Mouse (Mus musculus) gastrocnemius, adult 18-20 months (tissue): ENCODE results near the gene Gse1. TPM values are rescaled to one million over a fixed set of nuclear protein-coding genes. Genes with fewer than 3 reads are reported as not detected.

Experiments
- DNase-seq: peaks from one replicate; pipeline ENCODE4 v3.0.0; 2021; ENCODE audit warnings: low spot score
- total RNA-seq, 2 experiments: library from RNA; stranded (reverse); gene quantifications; 2 replicates each; pipeline ENCODE4 v1.2.3; 2021

The Gse1 gene
- total RNA-seq, 2 experiments from 2014 or later = 28.9 to 32.6 TPM

DNA sequence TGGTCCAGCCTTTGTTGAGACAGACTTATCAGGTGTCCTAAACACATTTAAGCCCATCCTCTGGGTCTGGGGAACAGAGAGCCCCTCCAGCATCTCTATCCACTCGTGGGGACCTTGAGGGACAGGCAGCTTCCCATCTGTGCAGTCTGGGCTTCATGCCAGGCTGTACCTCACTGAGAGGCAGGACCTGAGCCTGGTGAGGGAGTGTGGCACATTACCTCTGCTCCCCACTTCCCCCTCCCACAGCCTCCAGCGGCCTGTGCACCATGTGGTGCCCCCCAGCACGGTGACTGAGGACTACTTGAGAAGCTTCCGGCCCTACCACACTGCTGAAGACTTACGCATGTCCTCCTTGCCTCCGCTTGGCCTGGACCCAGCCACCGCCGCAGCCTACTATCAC lies 338.4 kb downstream of the Gse1 start:
- no peak for DNase-seq

DNA sequence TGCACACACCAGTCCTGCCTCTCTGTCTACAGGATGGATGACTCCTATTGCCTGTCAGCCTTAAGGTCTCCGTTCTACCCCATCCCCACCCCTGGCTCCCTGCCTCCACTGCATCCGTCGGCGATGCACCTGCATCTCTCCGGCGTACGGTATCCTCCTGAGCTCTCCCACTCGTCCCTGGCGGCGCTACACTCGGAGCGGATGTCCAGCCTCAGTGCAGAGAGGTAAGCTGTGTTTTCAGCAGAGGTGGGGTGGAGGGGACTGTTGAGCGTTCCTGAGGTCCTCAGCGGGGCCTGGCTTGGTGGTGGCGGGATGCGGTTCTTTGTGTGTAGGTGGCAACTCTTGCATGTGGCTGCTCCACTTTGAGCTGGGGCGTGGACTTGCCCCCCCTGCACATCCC lies 339.5 kb downstream of the Gse1 start:
- DNase-seq = no peak

DNA sequence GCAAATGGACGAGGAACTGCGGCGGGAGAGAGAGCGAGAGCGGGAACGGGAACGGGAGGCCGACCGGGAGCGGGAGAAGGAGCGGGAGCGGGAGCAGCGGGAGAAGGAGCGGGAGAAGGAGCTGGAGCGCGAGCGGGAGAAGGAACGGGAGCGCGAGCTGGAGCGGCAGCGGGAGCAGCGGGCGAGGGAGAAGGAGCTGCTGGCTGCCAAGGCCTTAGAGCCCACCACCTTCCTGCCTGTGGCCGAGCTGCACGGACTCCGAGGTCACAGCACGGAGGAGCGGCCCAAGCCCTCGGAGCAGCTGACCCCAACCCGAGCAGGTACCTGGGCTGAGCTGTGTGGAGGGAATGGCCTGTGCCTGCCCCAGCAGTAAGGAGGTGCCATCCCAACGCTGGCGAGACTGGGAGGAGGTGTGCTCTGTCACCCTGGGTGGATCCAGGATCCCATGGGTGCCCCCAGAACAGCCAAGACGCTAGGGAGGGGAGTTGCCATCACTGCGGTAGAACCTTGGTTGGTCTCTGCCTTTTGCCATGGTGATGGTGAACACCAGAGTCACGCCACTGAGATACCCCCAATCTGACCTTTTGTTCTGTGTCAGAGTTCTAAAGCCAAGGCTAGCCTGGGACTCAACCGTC lies 340.0 kb downstream of the Gse1 start:
- DNase-seq = no peak

DNA sequence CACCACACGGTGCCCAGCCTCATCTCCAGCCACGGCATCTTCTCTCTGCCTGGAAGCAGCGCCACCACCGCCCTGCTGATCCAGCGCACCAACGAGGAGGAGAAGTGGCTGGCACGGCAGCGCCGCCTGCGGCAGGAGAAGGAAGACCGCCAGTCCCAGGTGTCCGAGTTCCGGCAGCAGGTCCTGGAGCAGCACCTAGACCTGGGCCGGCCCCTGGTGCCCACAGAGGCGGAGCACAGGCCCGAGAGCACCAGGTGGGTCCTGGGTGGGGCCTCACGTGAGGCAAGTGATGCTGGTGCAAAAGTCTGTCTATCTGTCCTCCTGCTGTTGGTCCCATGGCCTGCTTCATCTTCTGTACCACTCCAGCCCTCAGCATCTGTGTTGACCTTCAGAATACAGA lies 340.9 kb downstream of the Gse1 start:
- no peak for DNase-seq

DNA sequence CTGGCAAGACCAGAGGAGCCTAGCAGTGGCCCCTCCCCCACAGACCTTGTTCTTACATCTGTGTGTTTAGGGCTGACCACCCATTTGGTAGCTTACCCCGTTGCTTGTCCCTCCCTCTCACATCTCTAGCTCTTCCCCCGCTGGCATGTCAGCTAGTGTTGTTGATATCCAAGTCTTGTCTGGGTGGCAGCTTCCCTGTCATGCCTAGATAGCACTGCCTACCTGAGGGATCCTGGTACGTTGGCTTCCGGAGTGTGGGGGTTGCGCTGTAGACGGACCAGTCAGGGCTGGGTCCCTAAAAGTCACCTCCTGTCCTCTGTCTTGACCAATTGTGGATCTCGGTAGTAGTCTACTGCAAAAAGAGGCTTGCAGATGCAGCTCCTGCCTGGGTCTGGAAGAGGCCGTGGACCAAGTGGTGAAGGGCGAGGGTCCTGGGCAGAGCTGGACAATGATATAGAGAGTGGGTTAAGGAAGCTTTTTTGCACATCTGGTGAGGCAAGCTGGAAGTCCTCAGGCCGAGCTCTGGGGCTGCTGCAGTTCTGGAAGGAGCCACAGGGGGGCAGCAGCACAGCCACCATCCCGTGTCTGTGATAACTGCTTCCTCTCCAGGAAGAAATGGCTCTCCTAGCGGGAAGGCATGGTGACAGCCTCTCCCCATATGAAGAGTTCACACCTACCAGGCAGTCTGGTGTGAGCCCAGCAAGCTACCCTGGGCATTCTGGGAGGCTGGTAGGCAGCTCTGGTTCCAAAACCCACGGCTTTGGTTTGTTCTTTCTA lies 341.9 kb downstream of the Gse1 start:
- DNase-seq = peak; percentile 69

DNA sequence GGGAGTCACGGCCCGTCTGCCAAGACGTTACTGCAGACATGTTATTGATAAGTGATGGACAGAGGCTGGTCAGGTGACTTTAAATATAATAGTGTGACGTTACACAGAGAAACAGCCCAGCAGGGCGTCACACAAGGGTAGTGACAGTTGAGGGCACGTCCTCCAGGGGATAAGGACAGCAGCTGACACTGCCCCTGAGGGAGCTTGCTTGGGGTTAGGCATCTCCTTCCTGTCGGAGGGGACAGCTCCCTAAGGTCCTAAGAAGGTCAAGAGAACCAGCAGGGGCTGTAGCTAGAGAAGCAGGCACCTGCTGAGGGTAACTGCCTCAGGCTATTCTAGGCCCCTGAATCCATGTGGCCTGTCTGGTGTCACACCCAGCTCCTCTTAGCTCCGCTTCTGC lies 343.3 kb downstream of the Gse1 start:
- no peak for DNase-seq

DNA sequence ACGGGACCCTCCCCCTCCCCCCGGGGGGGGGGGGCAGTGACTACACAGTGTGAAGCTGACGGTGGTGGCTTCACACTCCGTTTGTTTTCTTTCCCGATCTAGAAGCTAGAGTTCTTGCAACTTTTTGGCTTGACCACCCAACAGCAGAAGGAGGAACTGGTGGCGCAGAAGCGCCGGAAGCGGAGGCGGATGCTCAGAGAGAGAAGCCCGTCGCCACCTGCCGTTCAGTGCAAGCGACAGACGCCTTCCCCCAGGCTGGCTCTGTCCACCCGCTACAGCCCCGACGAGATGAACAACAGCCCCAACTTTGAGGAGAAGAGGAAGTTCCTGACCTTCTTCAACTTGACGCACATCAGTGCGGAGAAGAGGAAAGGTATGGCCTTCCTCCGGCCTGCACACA lies 344.3 kb downstream of the Gse1 start:
- no peak for DNase-seq

DNA sequence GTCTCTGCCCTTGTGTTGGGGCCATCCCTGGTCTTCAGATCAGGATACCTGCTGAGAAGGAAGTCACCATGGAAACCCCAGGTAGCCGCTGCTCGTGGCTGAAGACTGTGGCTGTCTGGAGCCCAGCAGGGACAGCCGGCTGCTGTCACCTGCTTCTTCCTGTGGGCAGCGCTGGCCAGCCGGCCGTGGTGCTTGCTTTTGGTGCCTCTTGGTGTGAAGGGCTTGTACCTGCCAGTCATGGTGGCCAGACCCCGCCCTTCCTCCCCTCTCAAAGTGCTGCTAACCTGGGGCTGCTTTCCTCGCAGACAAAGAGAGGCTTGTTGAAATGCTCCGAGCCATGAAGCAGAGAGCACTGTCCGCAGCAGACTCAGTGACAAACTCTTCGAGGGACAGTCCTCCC lies 345.6 kb downstream of the Gse1 start:
- DNase-seq = no peak

DNA sequence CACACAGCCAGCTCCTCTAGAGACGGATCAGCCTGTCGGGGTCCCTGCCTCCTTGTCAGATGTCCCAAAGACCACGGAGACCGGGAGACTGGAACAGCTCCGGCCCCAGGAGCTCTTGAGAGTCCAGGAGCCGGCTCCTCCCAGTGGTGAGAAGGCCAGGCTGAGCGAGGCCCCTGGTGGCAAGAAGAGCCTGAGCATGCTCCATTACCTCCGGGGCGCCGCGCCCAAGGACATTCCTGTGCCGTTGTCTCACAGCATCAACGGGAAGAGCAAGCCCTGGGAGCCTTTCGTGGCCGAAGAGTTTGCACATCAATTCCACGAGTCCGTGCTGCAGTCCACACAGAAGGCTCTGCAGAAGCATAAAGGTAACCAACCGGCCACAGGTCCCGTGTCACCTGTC lies 346.7 kb downstream of the Gse1 start:
- no peak for DNase-seq

DNA sequence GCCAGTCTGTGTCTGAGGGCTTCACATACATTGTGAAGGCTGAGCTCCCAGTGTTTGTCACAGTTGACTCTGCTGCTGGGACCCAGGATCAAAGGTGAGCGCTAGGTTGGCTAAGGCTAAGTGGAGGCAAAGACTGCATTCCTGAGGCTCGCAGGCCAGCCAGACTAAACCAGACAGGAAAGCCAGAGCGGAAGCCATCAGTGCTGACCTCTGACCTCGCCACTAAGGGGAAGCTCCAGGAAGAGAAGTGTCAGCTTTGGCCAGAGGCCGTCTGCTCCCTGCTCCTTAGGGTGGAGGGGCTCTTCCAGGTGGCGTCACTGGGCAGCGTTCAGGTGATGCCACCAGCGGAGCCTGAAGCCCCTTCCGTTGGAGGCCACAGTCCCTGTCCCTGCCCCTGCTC lies 347.5 kb downstream of the Gse1 start:
- no peak for DNase-seq

DNA sequence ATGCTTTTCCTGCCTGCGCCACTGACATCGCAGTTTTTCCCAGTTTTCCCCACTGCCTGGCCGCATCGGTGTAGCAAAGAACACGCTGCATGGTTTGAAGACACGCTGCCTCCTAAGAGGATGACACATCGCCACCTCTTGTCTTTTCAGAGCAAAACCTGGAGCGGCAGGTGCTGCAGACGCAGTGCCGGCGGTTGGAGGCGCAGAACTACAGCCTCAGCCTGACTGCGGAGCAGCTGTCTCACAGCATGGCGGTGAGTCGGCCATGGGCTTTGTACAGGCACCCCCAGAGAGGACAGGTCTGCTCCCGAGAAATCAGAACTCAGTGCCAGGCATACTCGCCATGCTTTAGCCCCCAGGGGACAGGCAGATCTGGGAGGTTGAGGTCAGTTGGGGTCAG lies 349.6 kb downstream of the Gse1 start:
- DNase-seq = no peak

DNA sequence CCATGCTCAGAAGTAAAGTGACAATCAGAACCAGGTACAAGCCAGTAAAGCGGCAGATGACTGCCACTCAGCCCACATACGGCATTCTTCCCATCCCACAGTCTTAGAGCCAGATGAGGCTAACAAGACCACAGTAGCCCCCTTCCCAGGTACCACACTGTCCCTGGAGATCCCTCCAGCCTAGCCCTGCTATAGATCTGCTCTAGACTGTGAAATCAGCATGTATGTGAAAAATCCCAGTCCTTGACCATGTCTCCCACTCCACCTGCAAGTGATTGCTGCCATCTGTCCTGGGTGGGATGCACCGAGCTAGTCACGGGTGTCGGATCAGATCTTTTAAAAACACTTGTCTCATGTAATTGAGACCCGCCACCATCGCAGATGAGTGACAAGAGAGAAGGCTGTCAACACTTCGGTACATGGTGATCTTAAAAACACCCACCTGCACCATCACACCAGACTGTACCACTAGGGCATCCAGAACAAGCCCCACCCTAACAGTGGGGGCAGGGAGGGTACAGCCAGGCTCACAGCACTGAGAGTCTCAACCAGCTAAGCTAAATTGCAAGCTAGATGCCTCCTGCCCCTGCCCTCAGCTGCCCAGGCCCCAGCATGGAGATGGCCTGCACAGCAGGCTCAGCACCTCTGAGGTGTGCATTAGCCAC lies 352.2 kb downstream of the Gse1 start:
- DNase-seq = no peak

DNA sequence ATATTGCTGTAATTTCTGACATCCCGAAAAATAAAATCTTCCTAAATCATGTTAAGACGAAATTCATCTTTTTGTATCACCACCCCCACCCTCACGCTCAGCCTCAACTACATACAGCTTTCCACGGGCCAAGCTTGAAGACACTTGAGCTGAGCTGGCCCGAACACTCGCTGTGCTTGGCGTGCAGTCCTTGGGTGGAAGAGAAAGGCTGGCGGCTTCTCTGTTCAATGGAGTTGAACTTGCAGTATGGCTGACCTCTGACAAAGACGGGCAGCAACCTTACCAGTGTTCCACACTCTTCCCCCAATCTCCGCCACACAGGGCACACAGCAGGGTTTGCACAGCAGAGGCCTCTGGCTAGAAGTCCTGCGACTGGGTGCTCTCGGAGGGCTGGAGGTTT lies 353.1 kb downstream of the Gse1 start:
- DNase-seq = no peak

DNA sequence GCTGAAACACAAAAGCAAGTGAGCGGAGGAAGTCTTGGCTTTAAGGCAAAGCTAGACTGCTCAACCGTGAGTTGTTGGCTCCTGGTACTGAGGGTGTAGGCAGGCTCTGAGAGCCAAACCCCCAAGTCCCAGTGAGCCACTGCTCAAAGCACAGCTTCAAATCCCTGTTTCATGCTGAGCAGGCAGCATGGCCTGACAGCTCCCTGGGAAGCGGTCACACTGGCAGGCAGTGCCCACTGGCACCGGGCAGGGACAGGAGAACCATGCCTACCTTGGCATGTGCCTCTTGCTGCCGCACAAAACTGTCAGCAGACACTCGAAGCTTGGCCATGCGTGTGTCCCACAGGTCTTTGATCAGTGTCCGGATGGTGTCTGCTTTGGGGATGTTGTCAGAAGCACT lies 353.6 kb downstream of the Gse1 start:
- DNase-seq = no peak

DNA sequence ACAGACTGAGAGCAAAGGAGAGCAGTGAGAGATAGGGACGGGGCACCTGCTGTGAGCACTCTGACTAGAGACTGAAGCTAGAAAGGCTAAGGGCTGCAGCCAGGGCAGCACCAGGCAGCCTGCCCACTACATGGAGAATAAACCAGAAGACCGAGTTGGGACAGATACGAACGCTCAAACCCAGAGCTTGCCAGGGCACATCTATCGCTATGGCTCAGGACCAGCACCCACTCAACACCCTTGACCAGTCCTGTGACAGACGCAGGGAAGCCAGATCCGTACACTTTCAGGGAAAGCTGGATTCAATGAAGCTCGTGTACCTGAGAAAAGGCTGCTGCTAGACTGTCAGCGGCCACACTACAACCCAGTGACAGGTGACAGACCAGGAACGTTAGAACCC lies 357.3 kb downstream of the Gse1 start:
- DNase-seq = no peak

DNA sequence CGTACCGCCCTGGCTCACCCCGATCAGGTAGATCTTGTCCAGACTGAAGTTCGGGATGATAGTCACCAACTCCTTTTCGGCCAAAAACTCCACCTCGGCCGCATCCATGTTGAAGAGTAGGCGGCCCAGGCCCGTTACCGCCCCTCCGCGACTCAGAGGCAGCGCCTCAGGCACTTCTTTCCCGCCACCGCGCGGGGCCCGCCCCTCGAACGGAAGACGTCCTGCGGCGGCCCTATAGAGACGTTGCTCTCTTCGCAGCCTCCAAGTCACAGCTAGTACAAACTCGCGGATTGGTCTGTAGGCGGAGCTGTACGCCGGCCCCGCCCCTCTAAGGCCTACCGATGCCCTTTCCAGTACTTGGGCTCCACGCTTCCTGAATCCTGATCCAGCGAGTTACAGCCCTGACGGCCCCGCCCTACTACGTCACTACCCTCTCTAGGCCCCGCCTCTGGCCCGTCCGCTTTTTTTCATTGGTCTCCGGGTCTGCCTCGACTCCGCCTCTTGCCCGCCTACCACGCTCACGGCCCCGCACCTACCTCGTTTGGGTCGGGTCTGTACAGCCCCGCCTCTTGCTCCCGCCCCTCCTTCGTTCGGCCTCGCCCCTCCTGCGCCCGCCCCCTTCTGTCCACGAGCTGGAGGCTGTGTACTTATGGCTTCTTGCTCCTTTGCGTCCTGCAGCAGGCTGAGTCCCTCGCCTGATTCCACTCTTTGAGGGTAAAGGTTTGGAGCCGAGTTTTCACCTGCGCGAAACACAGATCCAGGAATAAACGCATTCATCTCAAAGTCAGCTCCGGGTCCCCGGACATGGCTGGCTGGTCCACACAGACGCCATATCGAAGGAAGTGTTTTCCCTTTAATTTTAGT lies 360.9 kb downstream of the Gse1 start, which contains the start of gene Gins2:
TSS of gene Gins2 (minus strand) at position 397 of the 864 bp plus-strand sequence.
- DNase-seq = peak; percentile 100

DNA sequence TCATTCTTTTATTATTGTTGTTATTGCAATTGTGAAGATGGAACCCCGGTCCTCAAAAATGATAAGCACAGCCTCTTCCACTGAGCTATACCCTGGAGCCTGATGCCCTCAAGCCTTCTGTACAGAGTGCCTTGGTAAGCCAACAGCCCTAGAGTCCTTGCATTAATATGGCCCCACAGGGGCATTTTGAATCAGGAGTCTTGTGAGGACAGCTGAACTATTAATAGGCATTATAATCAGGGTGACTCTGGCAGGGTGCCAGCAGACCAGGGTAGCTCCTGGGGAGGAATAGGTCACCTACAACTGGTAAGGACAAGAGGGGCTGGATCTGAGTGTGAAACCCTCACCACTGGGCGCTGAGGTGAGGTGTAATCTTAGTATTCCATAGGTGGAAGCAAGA lies 361.7 kb downstream of the Gse1 start:
- no peak for DNase-seq

DNA sequence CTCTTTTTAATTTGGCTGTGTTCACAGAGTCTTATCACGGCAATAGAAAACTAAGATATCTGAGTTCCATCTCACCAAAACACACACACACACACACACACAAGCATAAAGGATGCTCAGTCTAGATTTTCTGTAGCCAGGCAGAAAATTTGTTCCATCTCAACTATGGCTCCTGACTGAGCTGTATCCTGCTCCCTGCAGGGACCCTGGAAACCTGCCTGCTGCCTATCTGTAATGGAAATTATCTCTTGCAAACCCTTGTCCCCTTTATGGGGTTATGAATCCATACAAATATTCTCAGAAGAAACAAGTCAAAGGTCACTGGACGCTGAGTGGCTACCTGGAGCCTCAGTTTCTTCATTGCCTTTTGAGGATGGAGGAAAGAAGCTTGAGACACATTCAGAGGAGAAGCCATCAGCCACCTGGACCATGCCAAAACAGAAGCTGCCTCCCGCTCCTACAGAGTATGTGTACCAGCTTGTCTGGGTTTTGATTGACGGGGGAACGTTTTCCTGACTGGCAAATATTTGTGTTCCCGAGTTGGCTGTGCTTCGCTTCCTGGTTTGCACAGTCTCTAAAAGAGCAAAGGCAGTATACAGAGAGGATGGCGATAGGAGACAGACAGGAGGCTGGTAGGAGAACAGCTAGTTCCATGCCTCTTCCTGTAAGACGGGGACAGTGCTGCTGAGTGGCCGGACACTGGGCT lies 363.5 kb downstream of the Gse1 start:
- no peak for DNase-seq

DNA sequence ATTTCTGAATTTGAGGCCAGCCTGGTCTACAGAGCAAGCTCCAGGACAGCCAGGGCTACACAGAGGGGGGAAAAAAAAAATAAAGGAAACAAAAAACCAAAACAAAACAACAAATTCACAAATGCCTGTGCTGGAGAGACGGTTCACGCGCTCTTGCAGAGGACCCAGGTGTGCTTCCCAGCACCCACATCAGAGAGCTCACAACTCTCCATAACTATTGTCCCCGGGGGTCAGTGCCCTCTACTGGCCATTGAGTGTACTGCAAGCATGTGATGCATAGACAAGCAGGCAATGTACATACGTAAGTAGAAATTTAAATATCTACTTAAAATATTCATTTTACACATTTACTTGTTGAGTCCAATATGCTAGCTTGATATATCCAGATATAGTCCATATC lies 366.3 kb downstream of the Gse1 start:
- no peak for DNase-seq

DNA sequence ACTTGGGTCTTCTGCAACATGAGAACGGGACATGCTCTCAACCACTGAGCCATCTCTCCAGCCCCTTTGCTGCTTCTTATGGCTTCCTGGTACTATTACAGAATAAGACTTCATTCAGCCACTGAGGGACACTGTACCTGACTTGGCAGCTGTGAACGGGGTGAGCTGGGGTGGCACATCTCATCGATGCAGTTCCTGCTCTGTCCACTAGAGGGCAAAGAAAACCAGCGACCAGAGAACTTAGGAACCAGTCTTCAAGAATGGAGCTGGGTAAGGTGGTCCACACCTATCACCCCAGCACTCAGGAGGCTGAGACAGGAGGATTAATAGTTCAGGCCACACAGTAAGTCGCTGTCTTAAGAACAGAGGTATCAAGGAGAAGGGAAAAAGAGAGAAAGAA lies 367.7 kb downstream of the Gse1 start:
- DNase-seq = peak; percentile 49

DNA sequence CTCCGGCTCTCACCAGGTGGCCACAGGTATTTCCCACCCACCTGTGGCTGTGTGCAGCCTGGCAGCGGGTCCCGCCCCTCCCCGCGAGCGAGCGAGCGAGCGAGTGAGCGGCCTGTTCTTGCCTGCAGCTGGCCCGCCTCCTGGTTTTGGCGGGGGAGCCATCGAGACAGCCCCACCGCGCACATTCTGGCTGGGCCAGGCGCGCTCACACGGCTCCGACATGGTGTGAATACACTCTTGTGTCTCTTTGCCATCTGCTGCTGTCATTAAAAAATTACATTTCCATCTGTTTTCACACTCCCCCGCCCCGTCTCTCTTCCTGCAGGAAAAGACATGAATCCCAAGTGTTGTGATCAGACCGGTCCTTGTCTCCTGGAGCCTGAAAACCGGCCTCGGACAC lies 370.3 kb downstream of the Gse1 start:
- no peak for DNase-seq
